Mouse (Mus musculus) ES-E14 (cell line): ENCODE data around the gene Maz. TPM values are rescaled to one million over a fixed set of nuclear protein-coding genes. Genes with fewer than 3 reads are reported as not detected.

Experiments
- DNase-seq: peaks from one replicate; pipeline ENCODE4 v3.0.0-alpha.2; 2013; ENCODE audit warnings: low read depth, low spot score
- H3K27ac ChIP-seq: 2 replicates; pipeline ENCODE4 v1.5.1; 2012; ENCODE audit warnings: low read depth, mild to moderate bottlenecking, low read length, moderate library complexity, mixed read lengths; ENCODE audit not compliant: poor library complexity, insufficient read depth, severe bottlenecking
- H3K36me3 ChIP-seq: 2 replicates; pipeline ENCODE4 v1.6.1; 2012; ENCODE audit warnings: mild to moderate bottlenecking, low read length, moderate library complexity, mixed read lengths; ENCODE audit not compliant: control insufficient read depth, poor library complexity, insufficient read depth, severe bottlenecking
- H3K4me1 ChIP-seq, 2 experiments: fragments of 150-350 bp in 1 of 2; sonication (generic) in 1 of 2; 2 replicates each; pipeline ENCODE4 v1.6.1; 2012; ENCODE audit warnings: low read length in 2 of 2, mild to moderate bottlenecking in 1 of 2, mixed read lengths in 1 of 2; ENCODE audit not compliant: control insufficient read depth in 2 of 2, insufficient read depth in 2 of 2, poor library complexity in 1 of 2
- H3K4me3 ChIP-seq, 2 experiments: fragments of 150-350 bp in 1 of 2; sonication (generic) in 1 of 2; 2 replicates each; pipeline ENCODE4 v1.5.1; 2012; ENCODE audit warnings: low read length in 2 of 2, low read depth in 1 of 2, mild to moderate bottlenecking in 1 of 2, mixed read lengths in 1 of 2; ENCODE audit not compliant: insufficient read depth in 1 of 2, poor library complexity in 1 of 2, severe bottlenecking in 1 of 2
- H3K9ac ChIP-seq: 2 replicates; pipeline ENCODE4 v1.6.1; 2012; ENCODE audit warnings: low read depth, mild to moderate bottlenecking, low read length, mixed read lengths; ENCODE audit not compliant: poor library complexity, insufficient read depth, severe bottlenecking
- H3K9me3 ChIP-seq: fragments of 150-350 bp; sonication (generic); 2 replicates; pipeline ENCODE4 v1.6.1; 2012; ENCODE audit warnings: low read depth, mild to moderate bottlenecking, low read length; ENCODE audit not compliant: control insufficient read depth, insufficient read depth
- CHD2 ChIP-seq: IDR thresholded peaks from 2 replicates; pipeline ENCODE4 v1.6.1; 2014; ENCODE audit warnings: mild to moderate bottlenecking, low read depth, low read length, inconsistent platforms
- HCFC1 ChIP-seq: IDR thresholded peaks from 2 replicates; pipeline ENCODE4 v1.6.1; 2012; ENCODE audit warnings: low read length, inconsistent platforms, borderline replicate concordance; ENCODE audit not compliant: insufficient read depth
- MAFK ChIP-seq: IDR thresholded peaks from 2 replicates; pipeline ENCODE4 v1.6.1; 2014; ENCODE audit warnings: mild to moderate bottlenecking, low read depth, low read length, inconsistent platforms; ENCODE audit not compliant: insufficient read depth
- ZC3H11A ChIP-seq: IDR thresholded peaks from 2 replicates; pipeline ENCODE4 v1.6.1; 2012; ENCODE audit warnings: low read depth, mild to moderate bottlenecking, inconsistent platforms, low read length, borderline replicate concordance
- ZNF384 ChIP-seq: IDR thresholded peaks from 2 replicates; pipeline ENCODE4 v1.6.1; 2012; ENCODE audit warnings: low read depth, low read length, inconsistent platforms
- in situ Hi-C, 2 experiments: fragments of 600-800 bp; cut with MboI; formaldehyde crosslinking; loops; one replicate each; pipeline ENCODE4 v1.15.1; 2025; ENCODE audit warnings: low sequenced_read_pairs in 2 of 2, inconsistent platforms in 1 of 2; ENCODE audit not compliant: unreplicated experiment in 2 of 2
- total RNA-seq: library from RNA; depleted of rRNA; stranded (reverse); fragments of 300-350 nt; gene quantifications from 2 replicates; pipeline ENCODE4 v1.2.3, GENCODE M21; 2012

The Maz gene
- total RNA-seq, 1 experiment, result 134 TPM

DNA sequence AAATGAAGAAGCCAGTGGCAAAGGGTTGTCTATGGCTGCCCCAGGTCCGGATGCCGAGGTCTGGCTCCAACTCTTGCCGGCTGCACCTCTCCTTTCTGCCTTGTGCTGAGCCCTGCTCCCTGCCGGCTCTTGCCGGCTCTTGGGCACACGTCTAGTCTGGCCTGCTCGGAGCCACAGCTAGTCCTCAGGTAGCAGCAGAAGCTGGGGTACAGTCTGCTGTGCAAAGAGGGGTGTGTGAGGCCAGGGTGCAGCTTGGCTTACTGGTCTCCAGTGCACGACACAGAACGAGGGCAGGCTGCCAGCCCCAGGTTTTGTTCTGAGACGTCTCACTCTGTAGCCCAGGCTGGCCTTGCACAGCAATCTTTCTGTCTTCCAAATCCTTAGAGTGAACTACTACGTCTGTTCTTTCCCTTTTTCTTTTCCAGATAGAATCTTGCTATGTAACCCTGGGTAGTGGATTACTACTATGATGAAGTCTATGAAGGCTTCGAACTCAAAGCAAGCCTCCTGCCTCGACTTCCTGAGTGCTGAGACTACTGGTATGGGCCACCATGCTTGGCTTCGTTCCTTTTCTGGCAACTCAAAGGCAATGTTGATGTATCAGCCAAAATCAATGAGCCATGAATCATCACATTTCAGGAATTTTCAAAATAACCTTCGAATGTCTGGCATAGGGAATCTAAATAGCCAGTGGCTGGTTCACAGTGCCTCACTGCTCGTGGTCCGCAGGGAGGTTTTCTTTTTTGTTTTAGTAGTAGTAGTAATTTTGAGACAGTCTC lies 17.3 kb downstream of the Maz start:
- Histone ChIP-seq H3K9ac (0 out of 2 replicates have a peak overlapping the region, but pooled peaks have one; percentile 19), H3K4me1 (peaks cover 2 to 18% of the 10 kb centered on the region in 2 experiments; a peak in 3 of 4 replicates), H3K36me3 (peaks cover 3% of the 10 kb centered on the region), H3K4me3 (no peak overlapping the region), H3K27ac (0 out of 2 replicates have a peak overlapping the region, but pooled peaks have one; percentile 64), H3K9me3 (no peaks in the 10 kb centered on the region)
- in situ Hi-C loops, result no loop called here
- no peak for DNase-seq
- TF ChIP-seq CHD2 (no peak), ZNF384 (no peak), MAFK (no peak), HCFC1 (no peak), ZC3H11A (no peak)

DNA sequence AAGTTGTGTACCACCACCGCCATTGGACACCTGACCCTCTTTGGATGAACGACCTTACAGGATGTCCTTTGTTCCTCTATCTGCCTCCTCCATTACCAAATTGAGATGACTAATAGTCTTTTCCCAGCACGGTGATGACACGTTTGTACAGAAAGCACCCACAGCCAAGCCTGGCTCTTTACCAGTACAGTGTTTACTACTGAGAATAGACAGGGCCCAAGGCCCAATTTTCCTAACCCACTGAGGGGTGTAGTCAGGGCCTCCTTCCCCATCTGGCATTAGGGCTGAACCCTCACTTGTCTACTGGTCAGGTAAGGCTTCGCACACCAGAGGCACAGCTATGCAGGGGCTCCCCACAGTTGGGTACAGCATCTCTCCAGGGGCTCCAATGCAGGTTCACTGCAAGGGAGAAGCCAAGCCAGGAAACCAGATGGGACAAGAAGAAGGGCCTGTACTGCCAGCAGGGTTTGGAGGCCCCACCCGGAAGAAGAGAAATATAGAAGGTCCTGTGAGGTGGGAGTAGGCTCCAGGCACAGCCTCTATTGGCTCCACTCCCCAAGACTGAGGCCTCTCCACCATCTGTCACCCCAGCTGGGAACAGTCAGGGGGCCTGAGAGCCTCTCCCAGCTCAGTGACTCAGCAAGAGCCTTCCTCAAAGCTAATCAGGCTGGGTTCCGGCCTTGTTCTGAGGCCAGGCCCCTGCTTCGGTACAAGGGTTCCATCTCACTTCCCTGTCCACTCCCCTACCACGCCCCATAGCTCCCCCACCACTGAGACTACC lies 18.4 kb downstream of the Maz start:
- H3K9ac ChIP-seq, result peak overlapping the region; percentile 44; the same call in 1 of the 2 replicates
- H3K36me3 ChIP-seq, result peaks cover 3% of the 10 kb centered on the region; the same call in 1 of the 2 replicates
- in situ Hi-C loops, result no loop called here
- no peaks in the 10 kb centered on the region for H3K9me3 ChIP-seq
- TF ChIP-seq ZC3H11A, result no peak
- TF ChIP-seq MAFK, result peak; percentile 86
- H3K4me3 ChIP-seq, result no peak overlapping the region
- peaks cover 2 to 25% of the 10 kb centered on the region in 2 experiments; a peak in 3 of 4 replicates for H3K4me1 ChIP-seq
- peak overlapping the region; percentile 64 for H3K27ac ChIP-seq
- no peak for DNase-seq

DNA sequence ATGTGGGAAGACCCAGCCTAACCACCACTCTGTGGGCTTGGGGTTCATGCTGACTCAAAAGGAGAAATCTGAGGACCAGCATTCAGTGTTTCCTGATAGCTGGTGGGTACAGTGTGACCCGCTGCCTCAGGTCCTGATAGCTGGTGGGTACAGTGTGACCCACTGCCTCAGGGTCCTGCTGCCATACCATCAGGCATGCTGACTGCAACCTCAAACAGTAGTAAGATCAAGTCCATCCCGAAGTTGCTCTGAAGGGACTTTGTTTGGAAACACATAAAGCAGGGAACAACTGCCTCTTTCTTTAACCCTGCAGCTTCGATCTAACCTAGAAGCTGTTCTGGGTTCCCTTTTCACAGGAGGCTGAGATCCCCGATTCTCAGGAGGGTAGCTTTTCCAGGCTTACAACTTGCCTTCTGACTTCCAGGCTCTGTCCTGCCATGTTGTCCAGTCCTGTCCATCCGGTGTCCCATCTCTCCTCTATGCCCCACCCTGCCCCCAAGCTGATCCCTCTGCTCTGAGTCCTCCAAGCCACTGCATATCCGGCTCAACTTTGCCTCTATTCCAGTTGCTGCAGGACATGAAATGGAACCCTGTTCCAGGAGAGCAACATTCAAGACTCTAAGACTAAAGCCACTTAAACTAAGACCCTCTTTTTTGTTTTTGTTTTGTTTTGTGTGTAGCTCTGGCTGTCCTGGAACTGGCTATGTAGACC lies 19.4 kb downstream of the Maz start:
- H3K27ac ChIP-seq, result peak overlapping the region; percentile 17; the same call in 1 of the 2 replicates
- H3K9me3 ChIP-seq, result no peaks in the 10 kb centered on the region
- in situ Hi-C loops, result no loop called here
- TF ChIP-seq ZNF384 (no peak), HCFC1 (no peak), ZC3H11A (no peak), MAFK (no peak)
- no peak overlapping the region for H3K9ac ChIP-seq
- no peaks in the 10 kb centered on the region for H3K36me3 ChIP-seq
- H3K4me3 ChIP-seq, result no peak overlapping the region
- peaks cover 2 to 29% of the 10 kb centered on the region in 2 experiments; a peak in 3 of 4 replicates for H3K4me1 ChIP-seq
- no peak for DNase-seq

DNA sequence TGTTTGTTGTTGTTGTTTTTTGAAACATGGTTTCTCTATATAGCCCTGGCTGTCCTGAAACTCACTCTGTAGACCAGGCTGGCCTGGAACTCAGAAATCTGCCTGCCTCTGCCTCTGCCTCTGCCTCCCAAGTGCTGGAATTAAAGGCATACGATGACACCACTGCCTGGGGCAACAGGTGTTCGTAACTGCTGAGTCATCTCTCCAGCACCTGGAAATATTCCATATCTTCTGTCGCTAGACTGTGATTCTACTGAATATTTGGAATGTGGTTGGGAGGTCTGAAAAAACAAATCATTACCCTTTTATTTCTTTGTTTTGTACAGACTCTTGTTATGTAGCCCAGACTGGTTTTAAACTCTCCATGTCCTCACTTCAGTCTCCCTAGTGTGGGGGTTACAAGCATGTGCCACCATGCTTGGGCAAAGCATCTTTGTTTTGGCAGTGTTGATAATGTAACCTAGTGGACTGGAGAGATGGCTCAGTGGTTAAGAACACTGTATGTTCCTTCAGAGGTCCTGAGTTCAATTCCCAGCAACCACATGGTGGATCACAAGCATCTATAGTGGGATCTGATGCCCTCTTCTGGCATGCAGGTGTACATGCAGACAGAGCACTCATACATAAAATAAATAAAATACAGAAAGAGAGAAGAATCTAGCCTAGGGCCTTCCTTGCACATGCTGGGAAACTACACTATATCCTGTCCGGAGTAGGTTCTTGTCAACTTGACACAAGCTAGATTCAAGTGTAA lies 22.5 kb downstream of the Maz start:
- no peak overlapping the region for H3K4me3 ChIP-seq
- no peaks in the 10 kb centered on the region for H3K9me3 ChIP-seq
- peaks cover 2 to 28% of the 10 kb centered on the region in 2 experiments; a peak in 3 of 4 replicates for H3K4me1 ChIP-seq
- H3K27ac ChIP-seq, result peak overlapping the region; percentile 47; the same call in 1 of the 2 replicates
- H3K36me3 ChIP-seq, result no peaks in the 10 kb centered on the region
- peak overlapping the region; percentile 14; the same call in 1 of the 2 replicates for H3K9ac ChIP-seq
- no peak for DNase-seq
- TF ChIP-seq CHD2 (no peak), MAFK (peak; percentile 87), ZC3H11A (no peak), ZNF384 (no peak), HCFC1 (no peak)
- in situ Hi-C loops, result no loop called here
